Mouse (Mus musculus) thymus, postnatal 25 days (tissue): ENCODE data around the gene Smdt1.
"Not testable (repeated sequence)": the region's sequence is repeated elsewhere in the genome, so short reads cannot be mapped to it uniquely, and the experiment has no call there.

Source experiments
- DNase-seq: peaks from one replicate; pipeline ENCODE4 v3.0.0; 2022

The Smdt1 gene

GRCm38 (mm10) chr15:82343368-82344287, 4.9 kb downstream of the Smdt1 start:
- no peak for DNase-seq

GRCm38 (mm10) chr15:82344971-82345370, 6.2 kb downstream of the Smdt1 start:
- DNase-seq: no peak

GRCm38 (mm10) chr15:82345820-82346470, 7.2 kb downstream of the Smdt1 start:
- DNase-seq: peak; percentile 98

GRCm38 (mm10) chr15:82346580-82347302, 8.0 kb downstream of the Smdt1 start:
- DNase-seq: no peak

GRCm38 (mm10) chr15:82347303-82347676, 8.5 kb downstream of the Smdt1 start:
- DNase-seq: no peak

- no peak for DNase-seq
These were observed 9.1 kb downstream of the Smdt1 start for GRCm38 (mm10) chr15:82347852-82348251.

GRCm38 (mm10) chr15:82348258-82348998, 9.7 kb downstream of the Smdt1 start:
- no peak for DNase-seq

GRCm38 (mm10) chr15:82348999-82349341, 10.2 kb downstream of the Smdt1 start:
- no peak for DNase-seq

- no peak for DNase-seq
These were observed 11.6 kb downstream of the Smdt1 start for GRCm38 (mm10) chr15:82350349-82350748.

- DNase-seq: no peak
These were observed 12.7 kb downstream of the Smdt1 start for GRCm38 (mm10) chr15:82351480-82351879.

- peak; percentile 22 for DNase-seq
These were observed 14.5 kb downstream of the Smdt1 start for GRCm38 (mm10) chr15:82353078-82353744.

- DNase-seq: no peak
These were observed 15.0 kb downstream of the Smdt1 start for GRCm38 (mm10) chr15:82353745-82354113.

GRCm38 (mm10) chr15:82354126-82354945, 15.6 kb downstream of the Smdt1 start, which contains the start of gene Ndufa6:
Ndufa6 (minus strand) TSS chr15:82354322.
- DNase-seq: peak; percentile 96

GRCm38 (mm10) chr15:82358431-82359260, 19.9 kb downstream of the Smdt1 start:
- no peak for DNase-seq

GRCm38 (mm10) chr15:82361459-82362018, 22.8 kb downstream of the Smdt1 start:
- DNase-seq: peak; percentile 37

- no peak for DNase-seq
These were observed 23.5 kb downstream of the Smdt1 start for GRCm38 (mm10) chr15:82362234-82362633.

GRCm38 (mm10) chr15:82363801-82364200, 25.0 kb downstream of the Smdt1 start:
- DNase-seq: not testable (repeated sequence)

- not testable (repeated sequence) for DNase-seq
These were observed 25.8 kb downstream of the Smdt1 start for GRCm38 (mm10) chr15:82364561-82364960.

- no peak for DNase-seq
These were observed 29.4 kb downstream of the Smdt1 start for GRCm38 (mm10) chr15:82368146-82368545.

- no peak for DNase-seq
These were observed 30.1 kb downstream of the Smdt1 start for GRCm38 (mm10) chr15:82368851-82369250.
